Mouse (Mus musculus) CH12.LX (cell line): ENCODE measurements around the gene Mthfd2l.

ENCODE experiments used
- CHD2 ChIP-seq: IDR thresholded peaks from 2 replicates; pipeline ENCODE4 v1.6.1; 2011; ENCODE audit warnings: low read length, improper control_type of control experiment
- CTCF ChIP-seq, 2 experiments: IDR thresholded peaks in 1 of 2; conservative IDR thresholded peaks in 1 of 2; 2 replicates each; pipeline ENCODE4 v1.5.1; 2011 to 2012; ENCODE audit warnings: low read depth in 2 of 2, low read length in 2 of 2, improper control_type of control experiment in 1 of 2, inconsistent platforms in 1 of 2, mild to moderate bottlenecking in 1 of 2, moderate library complexity in 1 of 2
- E2F4 ChIP-seq: IDR thresholded peaks from 2 replicates; pipeline ENCODE4 v1.6.1; 2011; ENCODE audit warnings: low read depth, low read length, improper control_type of control experiment; ENCODE audit not compliant: insufficient replicate concordance
- EP300 ChIP-seq: IDR thresholded peaks from 2 replicates; pipeline ENCODE4 v1.6.1; 2011; ENCODE audit warnings: low read length, improper control_type of control experiment
- JUND ChIP-seq: conservative IDR thresholded peaks from 2 replicates; pipeline ENCODE4 v1.6.1; 2011; ENCODE audit warnings: low read depth, low read length, improper control_type of control experiment
- MAX ChIP-seq: IDR thresholded peaks from 2 replicates; pipeline ENCODE4 v1.6.1; 2011; ENCODE audit warnings: low read length, improper control_type of control experiment
- MYC ChIP-seq: IDR thresholded peaks from 2 replicates; pipeline ENCODE4 v1.6.1; 2011; ENCODE audit warnings: low read depth, mild to moderate bottlenecking, improper control_type of control experiment, low read length
- NELFE ChIP-seq: IDR thresholded peaks from 2 replicates; pipeline ENCODE4 v1.6.1; 2011; ENCODE audit warnings: low read depth, low read length, improper control_type of control experiment
- POLR2A ChIP-seq: IDR thresholded peaks from 2 replicates; pipeline ENCODE4 v1.6.1; 2011; ENCODE audit warnings: low read depth, mild to moderate bottlenecking, improper control_type of control experiment, low read length
- USF1 ChIP-seq: IDR thresholded peaks from 2 replicates; pipeline ENCODE4 v1.6.1; 2014; ENCODE audit warnings: low read depth, mild to moderate bottlenecking, inconsistent platforms, low read length, improper control_type of control experiment
- USF2 ChIP-seq: conservative IDR thresholded peaks from 2 replicates; pipeline ENCODE4 v1.6.1; 2011; ENCODE audit warnings: low read depth, low read length, improper control_type of control experiment
- ZKSCAN1 ChIP-seq: IDR thresholded peaks from 2 replicates; pipeline ENCODE4 v1.6.1; 2012; ENCODE audit warnings: low read depth, inconsistent platforms, low read length, improper control_type of control experiment, borderline replicate concordance
- ZNF384 ChIP-seq: IDR thresholded peaks from 2 replicates; pipeline ENCODE4 v1.6.1; 2012; ENCODE audit warnings: low read depth, low read length, improper control_type of control experiment, inconsistent platforms

DNA sequence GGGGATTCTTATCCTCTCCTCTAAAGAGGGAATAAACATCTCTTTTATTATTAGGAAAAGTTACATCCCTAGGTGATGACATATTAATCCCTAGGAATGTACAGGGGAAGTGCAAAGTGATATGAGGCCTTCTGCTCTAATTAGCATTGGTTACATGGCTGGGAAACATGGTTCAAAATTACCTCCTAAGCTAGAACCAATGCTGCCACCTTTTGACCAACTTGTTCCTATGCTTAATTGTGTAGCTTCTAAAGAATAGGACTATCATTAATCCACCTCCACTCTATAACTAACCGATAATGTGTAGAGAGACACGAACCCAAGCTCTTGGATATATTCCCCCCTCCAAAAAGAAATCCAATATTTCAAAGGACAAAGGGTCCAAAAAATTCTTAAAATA lies 99.7 kb downstream of the Mthfd2l start:
- no peak for TF ChIP-seq USF1
- TF ChIP-seq NELFE = no peak
- TF ChIP-seq ZKSCAN1 = no peak
- TF ChIP-seq POLR2A = no peak
- no peak for TF ChIP-seq EP300
- no peak for TF ChIP-seq CHD2
- no peak for TF ChIP-seq ZNF384
- TF ChIP-seq MAX = no peak
- TF ChIP-seq CTCF (conservative IDR thresholded peaks at IDR 0.05 in 1 of 2, IDR thresholded peaks at IDR 0.05 in 1 of 2; ENCODE audit: low read depth in 2 of 2, low read length in 2 of 2) = peak in 1 of 2 experiments; percentile 59; a peak in 2 of 4 replicates
- no peak for TF ChIP-seq USF2
- TF ChIP-seq JUND = no peak
- no peak for TF ChIP-seq E2F4
- no peak for TF ChIP-seq MYC
